Mouse (Mus musculus) adipocyte (in vitro differentiated cells): ENCODE results near the gene Cldn19.

Experiments
- DNase-seq: peaks from one replicate; pipeline ENCODE4 v3.0.0-alpha.2; 2016; ENCODE audit warnings: low spot score

Gene Cldn19

DNA sequence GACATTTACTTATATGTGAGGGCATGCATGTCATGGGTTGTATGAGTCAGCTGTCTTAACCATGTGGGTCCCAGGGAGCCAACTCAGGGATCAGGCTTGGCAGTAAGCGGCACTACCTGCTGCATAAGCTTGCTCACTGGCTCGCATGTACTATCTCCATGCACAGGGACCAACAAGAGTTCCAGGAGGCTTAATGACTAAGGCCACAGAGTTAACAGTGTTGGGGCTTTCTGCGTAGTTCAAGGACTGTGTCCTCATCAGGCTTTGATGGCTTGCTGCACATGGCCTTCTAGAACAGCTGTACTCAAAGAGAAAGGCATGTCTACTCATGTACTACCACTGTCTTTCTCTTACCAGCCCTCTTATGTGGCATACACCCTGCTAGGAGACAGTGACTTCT is 45.5 kb downstream of the Cldn19 start:
- DNase-seq, result no peak

DNA sequence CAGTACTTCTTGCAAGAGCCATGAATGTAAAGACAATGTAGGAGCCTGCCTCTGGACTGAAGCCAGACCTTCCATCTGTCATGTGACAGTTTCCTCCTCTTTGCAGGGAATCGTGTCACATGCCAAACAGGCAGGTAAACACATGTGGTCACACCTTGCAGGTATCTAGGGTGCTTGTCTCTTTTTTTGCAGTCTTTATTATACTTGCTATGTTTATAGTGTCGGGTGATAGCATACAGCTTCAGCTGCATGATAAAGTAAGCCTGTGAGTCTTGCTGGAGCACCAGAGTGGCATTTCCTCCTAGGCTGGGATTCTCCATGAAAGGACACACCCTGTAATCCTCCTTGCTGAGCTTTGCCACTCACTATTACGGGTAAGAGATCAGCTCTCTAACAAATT is 46.6 kb downstream of the Cldn19 start:
- DNase-seq, result no peak

DNA sequence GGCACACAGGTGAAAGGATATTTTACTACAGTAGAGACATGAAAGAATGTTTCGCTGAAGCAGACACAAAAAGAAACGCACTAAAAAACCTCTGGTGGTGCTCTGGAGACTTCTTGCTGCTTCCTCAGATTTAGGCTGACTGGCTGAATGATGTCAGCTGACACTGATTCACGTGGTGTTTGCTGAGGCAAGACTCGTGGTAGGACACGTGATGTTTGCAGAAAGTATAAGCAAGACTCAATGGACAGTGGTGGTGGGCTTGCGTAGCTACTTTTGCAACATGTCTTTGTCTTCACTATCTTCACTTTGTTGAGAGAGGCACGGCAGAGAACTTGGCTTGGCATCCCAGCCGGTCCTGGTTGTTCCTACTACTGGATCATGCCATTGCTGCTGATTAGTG is 48.1 kb downstream of the Cldn19 start:
- no peak for DNase-seq

DNA sequence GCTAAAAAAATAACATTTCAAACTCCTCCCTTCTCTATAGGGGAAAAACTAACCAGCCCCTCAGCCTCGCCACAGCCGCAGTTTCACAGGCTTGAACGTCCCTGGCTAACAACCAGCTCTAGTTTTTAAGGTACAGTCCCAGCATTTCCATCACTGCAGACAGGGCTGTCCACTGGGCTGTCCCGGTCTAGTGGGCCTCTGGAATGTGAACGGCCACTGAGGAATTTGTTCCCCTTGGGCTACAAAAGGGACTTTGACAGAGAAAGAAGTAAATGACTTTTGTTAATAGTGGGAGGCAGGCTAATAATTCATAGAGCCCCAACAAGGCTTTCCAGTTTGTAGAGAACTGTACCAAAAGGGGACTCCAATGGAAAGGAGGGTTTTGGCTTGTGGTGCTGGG is 50.2 kb downstream of the Cldn19 start:
- DNase-seq, result no peak
